Mouse (Mus musculus) urinary bladder, postnatal 36 days (tissue): ENCODE data around the gene Zbtb40.

Experiments
- DNase-seq, 2 experiments: peaks; one replicate each; pipeline ENCODE4 v3.0.0; 2022; ENCODE audit warnings: low spot score in 2 of 2, mixed read lengths in 1 of 2

The Zbtb40 gene

GRCm38 (mm10) chr4:137048550-137049032 is at the start of gene Zbtb40:
Gene Zbtb40 (minus strand): TSS chr4:137048801.
- DNase-seq = peak; percentile 78 to 90

- DNase-seq = no peak
Observed at GRCm38 (mm10) chr4:137097984-137098327, 49.4 kb upstream of the Zbtb40 start.

- no peak for DNase-seq
Observed at GRCm38 (mm10) chr4:137097246-137097983, 48.8 kb upstream of the Zbtb40 start.

GRCm38 (mm10) chr4:137096353-137096752 is 47.8 kb upstream of the Zbtb40 start:
- no peak for DNase-seq

GRCm38 (mm10) chr4:137085083-137085810 is 36.6 kb upstream of the Zbtb40 start:
- no peak for DNase-seq

DNA sequence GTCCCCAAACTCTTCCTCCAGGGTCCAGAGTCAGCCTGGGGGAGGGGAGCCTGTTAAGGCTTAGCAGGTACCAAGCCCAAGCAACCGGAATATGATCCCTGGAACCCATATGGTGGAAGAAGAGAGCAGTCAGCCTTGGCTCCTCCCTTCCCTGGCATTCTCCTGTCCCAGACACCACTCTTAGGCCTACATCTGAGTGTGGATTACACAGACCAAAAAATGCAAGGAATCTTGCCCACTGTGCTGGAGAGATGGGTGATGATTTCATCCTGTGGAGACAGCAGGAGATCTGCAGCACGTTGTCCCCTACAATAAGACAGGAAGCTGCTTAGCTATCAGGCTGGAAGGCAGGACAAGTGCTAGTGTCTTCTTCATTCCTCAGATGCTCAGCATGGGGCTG is 34.3 kb upstream of the Zbtb40 start:
- DNase-seq = no peak

- no peak for DNase-seq
Observed at GRCm38 (mm10) chr4:137081401-137081800, 32.8 kb upstream of the Zbtb40 start.

DNA sequence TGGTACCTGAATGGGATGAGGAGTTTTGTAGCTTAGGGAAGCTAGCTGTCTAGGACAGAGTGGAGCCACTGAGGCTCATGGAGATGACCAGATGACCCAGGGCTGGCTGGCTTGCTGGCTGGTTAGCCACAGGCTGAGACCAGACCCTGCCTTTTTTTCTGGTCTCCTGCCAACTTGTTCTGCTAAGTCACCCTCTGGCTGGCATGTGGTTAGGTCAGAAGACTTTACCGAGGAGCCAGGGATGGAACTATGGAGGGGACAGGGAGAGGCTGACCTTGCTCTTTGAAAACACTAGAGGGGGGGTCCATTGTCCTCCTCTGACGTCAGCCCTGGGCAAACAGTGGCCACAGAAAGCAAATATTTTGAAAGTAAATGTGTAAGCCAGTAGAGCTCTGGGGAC is 28.6 kb upstream of the Zbtb40 start:
- DNase-seq = no peak

GRCm38 (mm10) chr4:137071204-137071603 is 22.6 kb upstream of the Zbtb40 start:
- DNase-seq = no peak

DNA sequence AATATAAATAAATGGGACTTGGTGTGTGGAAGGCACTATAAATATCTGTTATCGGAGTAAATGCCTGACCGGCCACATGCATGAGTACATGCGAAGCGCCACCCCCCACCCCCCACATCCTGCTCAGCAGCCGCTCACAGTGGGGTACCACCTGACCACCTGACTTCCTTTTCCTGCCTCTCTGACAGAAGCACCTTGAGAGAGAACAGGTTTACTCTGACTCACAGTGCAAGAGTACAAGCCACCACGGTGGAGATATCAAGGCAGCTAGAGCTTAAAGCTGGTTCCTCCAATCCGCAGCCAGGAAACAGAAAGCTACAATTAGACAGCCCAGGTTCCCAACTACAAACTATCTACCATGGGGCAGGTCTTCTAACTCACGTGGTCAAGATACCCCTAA is 19.9 kb upstream of the Zbtb40 start:
- no peak for DNase-seq

DNA sequence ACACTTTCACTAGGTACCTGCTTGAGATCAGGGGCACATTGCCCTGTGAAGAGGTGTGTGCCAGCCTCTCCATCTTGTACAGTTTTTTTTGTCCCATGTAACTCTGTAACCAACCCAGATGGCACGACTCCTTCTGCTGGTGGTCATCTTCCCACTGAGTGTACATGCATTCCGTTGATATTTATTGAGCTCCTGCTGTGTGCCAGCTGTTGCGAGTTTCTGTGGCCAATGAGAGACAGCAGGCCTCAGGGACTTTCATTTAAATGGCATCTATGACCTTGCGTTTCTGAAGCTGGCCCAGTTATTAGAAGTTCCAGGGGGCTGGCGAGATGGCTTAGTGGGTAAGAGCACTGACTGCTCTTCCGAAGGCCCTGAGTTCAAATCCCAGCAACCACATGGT is 17.2 kb upstream of the Zbtb40 start:
- DNase-seq = no peak

- DNase-seq = no peak
Observed at GRCm38 (mm10) chr4:137054932-137055331, 6.3 kb upstream of the Zbtb40 start.

DNA sequence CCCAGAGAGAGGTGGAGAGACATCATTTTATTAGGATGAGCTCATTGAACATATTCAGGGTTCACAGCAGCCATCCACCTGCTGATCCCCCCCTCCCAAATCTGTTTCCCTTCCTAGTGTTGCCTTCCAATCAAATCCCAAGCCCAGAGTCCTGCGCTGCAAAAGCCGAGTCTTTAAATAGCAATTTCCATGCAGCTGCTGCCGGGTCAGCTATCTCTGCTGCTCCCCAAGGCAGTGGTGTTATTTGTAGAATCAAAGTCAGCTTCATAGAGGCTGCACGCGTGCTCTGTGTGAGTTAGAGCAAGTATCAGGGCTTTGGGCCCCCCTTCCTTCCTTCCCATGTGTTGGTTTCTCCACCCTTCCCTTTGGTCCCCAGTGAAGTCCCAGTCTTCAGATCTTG is 5.2 kb upstream of the Zbtb40 start:
- DNase-seq = no peak

GRCm38 (mm10) chr4:137047840-137048549 is 606 bp downstream of the Zbtb40 start:
- DNase-seq = no peak

DNA sequence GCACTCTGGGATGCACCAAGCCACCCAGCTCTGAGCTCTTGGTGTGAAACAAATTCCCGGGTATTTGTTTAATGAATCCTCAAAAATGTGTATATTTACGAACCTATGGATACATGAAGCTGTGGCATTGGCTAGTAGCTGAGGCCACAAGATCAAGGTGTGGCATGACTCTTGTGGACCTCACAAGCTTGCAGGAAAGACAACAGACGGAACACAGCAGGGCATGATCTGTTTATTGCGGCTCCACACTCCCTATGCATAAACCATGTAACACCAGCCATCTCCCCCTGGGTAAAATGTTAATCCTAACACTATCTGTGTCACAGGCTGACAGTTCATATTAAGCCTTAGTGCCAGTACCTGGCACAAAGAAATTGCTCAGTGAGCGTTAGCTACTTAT is 2.5 kb downstream of the Zbtb40 start:
- no peak for DNase-seq

GRCm38 (mm10) chr4:137044516-137044915 is 4.1 kb downstream of the Zbtb40 start:
- DNase-seq = no peak

DNA sequence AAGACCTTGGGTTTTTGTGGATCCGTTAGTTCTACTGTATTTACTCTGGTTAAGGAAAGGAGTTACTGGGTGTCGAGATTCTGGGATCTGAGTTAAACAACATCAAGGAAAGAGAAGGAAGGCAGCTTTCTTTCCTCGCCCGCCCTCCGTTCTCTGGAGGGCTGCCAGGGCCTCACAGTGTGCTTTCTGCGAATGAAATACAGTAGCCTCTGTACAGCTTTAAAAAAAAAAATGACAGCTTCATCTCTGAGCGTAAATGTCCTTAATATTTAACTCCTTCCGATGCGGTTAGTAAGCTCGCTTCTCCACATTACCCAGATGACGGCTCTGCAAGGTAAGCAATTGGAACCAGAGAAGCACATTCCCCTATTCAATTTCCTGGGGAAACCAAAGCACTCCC is 4.8 kb downstream of the Zbtb40 start:
- no peak for DNase-seq

DNA sequence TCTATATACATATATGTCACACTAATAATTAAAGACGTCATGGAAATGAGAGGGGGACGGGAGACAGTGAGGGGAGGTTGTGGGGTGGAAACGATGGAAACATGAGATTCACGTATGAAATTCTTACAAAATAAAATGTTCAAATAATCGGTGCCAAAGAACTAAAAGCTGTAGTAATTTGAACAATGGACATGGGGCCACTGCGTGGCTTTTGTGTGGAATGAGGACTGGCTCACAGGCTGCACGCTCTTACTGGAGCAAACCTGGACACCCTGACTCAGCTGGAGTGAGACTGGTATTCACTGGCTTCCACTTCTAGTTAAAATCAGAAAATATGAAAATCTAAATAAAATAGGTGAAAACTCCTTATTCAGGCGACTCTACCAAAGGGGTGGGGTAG is 6.6 kb downstream of the Zbtb40 start:
- DNase-seq = no peak

- DNase-seq = no peak
Observed at GRCm38 (mm10) chr4:137041161-137041621, 7.4 kb downstream of the Zbtb40 start.

DNA sequence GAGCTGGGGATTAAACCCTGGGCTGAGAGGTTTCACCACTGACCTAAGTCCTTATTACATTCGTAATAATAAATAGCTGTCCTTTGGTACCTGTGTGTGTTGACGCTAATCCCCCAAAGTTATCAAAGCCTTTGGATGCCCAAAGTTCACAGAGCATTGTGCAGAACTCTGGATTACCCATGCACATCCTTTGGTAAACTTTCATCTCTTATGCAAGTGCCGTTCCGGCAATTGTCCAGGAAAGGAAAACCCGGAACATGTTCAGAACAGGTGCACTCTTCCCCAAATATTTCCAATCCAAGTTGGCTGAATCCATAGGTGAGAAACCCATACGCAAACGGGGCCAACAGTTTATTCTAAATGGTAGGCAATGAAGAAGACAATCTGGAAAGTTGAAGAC is 9.2 kb downstream of the Zbtb40 start:
- DNase-seq = no peak

- no peak for DNase-seq
Observed at GRCm38 (mm10) chr4:137038501-137038900, 10.1 kb downstream of the Zbtb40 start.

- no peak for DNase-seq
Observed at GRCm38 (mm10) chr4:137038096-137038495, 10.5 kb downstream of the Zbtb40 start.
